Mouse (Mus musculus) ovary, adult 18-20 months (tissue): ENCODE results near the gene Kdm4c.
"Not testable (repeated sequence)": the region's sequence is repeated elsewhere in the genome, so short reads cannot be mapped to it uniquely, and the experiment has no call there.

Experiments used
- DNase-seq: peaks from one replicate; pipeline ENCODE4 v3.0.0; 2022; ENCODE audit warnings: low spot score, mixed read lengths

Gene Kdm4c

DNA sequence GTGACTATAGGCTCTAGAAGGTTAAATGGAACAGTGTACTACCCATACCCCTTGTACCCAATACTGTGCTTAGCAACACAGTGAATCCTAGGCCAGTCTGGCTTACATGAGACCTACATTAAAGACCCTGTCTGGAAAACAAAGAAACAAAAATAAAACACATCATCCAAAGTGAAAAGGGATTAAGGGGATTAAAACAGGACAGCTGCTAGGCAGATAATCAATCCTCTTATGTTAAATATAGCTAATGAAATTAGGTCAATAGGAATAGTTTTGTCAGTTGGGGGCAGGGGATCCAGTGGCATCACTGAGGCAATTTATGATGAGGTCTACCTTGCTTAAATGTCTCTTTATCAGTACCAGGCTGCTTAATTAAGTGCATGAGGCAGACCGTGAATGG, at the start of gene Kdm4c:
Gene Kdm4c (plus strand): TSS at position 322 of the 400 bp plus-strand sequence.
- DNase-seq: no peak

DNA sequence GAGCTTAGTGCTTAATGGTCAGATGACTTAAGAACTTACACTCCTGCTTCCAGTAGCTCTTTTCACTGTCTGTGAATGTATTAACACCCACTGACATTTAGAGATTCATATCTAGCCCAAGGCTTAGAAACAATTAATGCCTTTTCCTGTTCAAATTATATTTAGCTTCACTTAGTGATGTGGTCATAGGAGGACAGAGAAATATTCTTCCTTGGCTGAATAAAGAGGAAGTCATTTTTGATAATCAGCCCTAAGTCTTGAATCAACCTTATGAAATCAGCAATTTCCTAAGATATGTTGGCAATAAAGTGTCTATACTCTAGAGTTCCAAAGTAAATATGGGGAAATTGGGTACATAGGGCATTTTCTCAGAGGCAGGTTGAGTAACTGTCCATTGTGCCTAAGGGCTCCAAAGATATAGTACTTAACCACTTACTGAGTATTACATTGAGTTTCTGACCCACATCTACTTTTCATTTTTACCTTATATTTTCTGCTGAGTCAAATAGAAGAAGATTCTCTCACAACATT, 41.0 kb upstream of the Kdm4c start:
- DNase-seq: no peak

DNA sequence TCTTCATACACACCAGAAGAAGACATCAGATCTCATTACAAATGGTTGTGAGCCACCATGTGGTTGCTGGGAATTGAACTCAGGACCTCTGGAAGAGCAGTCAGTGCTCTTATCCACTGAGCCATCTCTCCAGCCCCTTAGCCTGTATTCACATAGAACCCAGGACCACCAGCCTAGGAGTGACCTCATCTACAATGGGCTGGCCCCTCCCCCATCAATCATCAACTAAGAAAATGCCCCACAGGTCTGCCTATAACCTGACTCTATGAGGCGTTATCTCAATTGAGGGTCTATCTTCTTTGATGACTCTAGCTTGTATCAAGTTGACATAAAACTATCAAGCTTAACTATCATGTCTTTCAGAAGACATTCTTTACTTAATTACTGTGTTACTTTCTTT, 20.5 kb upstream of the Kdm4c start:
- not testable (repeated sequence) for DNase-seq

DNA sequence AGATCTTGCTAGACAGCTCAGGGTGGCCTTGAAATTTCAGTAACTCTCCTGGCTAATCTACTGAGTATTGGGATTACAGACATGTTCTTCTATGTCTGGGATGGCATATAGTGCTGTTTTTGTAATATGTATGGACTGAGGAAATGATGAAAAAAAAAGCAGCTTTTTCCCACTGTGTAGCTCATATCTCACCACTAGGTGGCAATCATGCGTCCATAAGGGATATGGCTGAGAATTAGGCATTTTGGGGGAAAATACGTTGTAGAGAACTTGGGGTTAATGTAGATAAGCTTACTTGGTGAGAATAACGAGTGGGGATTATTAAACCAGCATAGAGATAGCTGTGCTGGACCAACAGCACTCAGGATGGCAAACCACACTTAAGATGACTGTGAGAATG, 19.9 kb upstream of the Kdm4c start:
- DNase-seq: no peak

DNA sequence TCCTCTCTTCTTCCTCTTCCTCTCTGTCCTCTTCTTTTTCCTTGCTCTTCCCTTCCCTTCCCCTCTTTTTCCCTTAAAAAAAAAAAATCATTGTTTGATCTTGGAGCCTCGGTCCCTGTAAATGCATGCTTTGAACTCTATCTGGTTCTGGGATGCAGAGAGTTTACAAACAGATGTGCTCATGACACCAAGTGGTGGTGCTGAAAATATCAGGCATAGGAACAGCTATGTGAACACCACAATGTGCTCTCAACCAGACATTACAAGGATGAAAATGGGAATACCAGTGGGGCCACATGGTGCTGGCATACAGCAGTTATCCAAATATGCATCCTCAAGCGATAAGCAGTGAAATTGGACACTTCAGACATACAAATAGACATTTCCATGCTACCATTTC, 18.1 kb upstream of the Kdm4c start:
- no peak for DNase-seq

DNA sequence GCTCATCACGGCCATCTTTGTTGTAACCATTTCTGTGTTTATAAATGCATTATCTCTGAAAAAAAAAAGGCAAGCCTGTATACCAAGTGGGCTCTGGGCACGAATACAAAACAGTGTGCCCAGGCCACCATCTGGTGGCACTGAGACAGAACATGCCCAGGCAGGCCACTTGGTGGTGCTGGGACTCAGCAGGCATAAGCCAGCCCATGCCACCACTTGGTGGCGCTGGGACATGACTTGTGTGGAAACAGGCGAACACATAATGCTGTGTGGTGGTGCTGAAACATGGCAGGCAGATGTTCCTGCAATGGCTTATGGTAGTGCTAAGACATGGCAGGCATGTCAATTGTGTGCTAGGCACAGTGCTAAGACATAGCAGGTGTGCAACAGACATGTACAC, 11.3 kb upstream of the Kdm4c start:
- no peak for DNase-seq

DNA sequence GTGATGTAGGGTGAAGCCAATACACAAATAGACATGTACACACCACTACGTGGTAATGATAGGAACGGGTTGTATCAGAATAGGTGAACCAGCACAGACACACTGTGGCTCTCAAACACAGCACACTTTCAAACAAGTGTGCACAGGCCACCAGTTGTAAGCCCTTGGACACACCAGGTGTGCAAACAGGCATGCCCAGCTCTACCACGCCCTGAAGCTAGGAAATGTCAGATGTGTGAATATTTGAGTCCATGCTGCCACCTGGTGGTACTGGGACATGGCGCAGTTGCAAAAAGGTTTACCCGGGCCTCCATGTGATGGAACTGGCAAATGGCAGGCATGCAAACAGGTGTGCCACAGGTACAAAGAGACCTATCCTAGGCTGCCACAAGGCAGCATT, 10.9 kb upstream of the Kdm4c start:
- DNase-seq: no peak

DNA sequence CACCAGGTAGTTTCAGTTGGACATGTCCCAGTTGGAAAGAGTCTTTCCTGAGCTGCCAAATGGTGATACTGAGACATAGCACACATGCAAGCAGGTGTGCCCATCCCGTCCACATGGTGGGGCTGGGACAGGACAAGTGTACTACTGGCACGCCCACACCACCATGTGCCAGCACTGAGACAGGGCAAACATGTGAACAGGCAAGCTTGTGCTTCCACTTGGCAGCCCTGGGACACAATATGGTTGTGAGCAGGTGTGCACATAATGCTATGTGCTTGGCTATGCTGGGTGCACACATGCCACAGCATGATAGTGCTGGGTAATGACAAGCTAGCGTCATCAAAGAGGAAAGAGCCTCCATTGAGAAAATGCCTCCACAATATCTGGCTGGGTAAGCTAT, 8.8 kb upstream of the Kdm4c start:
- no peak for DNase-seq

DNA sequence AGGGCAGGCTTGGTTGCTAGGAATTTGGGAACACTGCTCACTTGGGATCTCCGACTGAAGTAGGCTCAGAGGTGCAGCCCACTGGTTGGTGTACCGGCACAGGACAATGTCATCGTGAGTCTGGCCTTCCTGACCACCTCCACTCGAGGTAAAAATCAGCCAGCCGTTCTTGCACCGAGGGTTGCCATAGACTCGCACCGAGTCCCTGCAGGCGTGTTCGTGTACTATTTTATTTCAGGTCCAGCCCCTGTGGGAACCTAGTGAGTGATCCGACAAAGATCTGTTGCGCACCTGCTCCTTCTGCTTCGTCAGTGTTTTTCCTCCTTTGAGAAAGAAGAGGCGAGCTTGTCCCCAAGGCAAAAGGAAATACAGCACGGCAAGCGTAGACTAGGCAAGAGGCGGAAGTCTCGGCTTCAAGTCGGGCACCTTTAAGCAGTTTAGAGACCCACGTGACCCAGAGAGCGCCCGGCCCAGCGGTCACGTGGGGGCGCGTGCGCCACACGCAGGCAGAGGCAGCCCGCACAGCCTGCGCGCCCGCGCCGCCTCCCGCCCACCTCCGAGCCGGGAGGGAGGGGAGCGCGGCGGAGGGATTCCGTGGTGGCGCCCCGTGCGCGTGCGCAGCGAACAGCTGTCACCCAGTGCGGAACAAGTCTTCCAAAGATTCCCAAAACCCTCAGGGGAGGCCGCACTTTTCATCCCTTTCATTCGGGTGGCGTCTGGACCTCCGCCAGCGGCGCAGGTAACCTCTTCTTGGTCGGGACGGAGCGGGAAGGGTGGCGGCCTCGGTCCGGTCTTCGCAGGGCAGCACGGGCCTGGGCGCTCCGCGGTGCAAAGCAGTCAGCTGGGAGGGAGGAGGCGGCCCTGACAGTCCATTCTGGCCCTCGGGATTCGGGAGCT, 9.3 kb downstream of the Kdm4c start:
- peak; percentile 95 for DNase-seq

DNA sequence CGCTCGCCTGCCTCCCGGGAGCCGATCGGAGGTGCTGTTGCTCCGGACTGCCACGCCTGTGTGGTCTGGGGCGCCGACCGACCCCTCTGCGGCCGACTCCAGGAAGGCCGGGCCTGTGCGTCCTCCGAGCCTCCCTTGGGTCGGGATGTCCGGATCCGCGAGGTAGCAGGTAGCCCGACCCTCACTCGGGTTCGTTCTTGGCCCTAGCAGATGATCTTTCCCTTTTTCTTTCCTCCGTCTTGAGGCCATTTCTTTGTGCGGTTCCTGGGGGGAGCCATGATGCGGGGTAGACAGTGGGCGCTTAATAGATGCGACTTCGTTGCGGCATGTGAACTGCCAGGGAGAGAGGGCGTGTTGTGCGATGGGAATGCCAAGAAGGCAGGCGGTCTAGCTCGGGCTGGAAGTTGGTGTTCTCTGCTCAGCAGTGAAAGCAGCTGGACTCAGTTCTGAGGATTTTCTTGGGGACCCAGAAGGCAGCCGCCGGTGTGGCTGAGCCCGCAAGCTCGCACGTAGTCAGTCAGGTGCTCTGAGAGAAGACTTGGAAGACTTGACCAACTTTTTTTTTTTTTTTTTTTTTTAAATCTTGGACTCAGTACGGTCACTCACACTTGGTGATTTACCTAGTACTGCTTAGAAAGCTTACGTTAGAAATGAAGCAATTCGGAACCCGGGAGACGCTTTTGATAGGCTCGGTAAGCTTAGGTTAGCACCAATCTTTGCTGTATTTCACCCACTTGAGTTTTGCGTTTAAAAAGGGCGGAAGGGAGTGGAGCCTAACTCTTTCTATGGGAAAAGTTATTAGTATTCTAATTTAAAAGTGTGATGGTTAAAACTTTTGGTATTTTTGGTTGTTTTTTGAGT, 10.2 kb downstream of the Kdm4c start:
- peak; percentile 11 for DNase-seq

DNA sequence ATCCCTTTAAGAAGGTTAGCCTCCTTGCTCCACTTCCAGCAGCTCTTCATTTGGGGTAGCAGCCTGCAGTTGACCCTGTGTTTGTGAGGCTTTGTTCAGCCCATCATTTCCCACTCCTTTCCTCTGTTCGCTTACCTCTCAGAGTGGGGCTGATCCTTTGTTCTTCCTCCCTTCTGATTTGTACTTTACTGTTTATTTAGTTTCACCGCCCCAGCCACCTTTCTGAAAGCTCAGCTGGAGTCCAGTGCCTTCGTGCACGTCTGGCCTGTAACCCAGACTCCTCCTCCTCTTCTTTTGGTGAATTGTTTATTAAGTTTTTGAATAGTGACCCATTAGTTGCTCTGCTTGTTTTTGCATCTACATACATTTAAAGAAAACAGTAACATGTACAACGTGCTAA, 15.6 kb downstream of the Kdm4c start:
- DNase-seq: no peak

DNA sequence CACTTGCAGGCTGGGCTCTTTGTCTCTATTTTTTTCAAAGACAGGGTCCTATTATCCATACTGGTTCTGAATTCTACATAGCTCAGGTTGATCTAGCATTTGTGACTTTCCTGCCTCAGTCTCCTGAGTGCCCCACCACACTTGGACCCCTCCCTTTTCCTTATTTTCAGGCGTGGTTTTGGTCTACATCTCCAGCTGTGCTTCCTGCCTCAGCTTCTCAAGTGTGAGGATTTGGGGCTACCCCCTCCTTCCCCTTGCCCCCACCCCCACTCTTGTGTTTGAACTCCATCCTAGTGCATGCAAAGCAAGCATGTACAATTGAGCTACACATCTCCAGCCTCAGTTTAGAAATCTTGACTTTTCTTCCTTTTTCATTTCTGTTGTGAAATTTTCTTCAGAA, 16.2 kb downstream of the Kdm4c start:
- no peak for DNase-seq

DNA sequence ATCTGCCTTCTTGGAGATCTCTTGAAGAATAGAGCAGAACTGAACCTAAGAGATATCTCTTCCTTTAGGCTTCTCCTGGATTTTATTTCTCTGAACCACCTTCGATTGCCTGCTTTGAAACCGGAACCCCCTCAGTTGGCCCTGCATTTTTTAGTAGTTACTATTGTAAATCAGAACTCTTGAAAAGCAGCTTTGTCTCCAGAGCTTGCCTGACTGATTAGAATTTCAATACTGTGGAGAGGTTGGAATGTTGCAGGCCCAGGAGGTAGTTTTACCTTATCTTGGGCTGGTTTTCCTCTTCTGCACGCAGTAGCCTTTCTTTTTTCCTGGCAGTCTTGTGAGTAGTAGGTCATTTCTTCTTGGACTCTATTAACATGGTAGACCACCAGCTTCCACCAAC, 17.0 kb downstream of the Kdm4c start:
- no peak for DNase-seq

DNA sequence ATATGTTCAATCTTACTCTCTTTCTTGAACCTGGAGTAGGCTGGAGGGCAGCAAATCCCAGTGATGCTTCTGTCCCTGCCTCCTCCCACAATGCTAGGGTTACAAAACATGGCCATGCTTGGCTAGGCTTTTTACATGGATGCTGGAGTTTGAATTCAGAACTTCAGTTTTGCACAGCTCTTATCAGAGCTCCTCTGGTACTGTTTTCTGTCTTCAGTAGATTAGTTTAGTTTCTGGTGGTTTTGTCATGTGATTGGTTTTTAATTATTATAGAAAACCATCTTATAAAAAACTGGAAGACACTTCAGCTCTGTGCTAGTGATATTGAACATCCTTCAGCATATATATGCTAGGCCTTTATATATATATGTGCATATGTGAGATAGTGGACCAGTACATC, 19.6 kb downstream of the Kdm4c start:
- no peak for DNase-seq

DNA sequence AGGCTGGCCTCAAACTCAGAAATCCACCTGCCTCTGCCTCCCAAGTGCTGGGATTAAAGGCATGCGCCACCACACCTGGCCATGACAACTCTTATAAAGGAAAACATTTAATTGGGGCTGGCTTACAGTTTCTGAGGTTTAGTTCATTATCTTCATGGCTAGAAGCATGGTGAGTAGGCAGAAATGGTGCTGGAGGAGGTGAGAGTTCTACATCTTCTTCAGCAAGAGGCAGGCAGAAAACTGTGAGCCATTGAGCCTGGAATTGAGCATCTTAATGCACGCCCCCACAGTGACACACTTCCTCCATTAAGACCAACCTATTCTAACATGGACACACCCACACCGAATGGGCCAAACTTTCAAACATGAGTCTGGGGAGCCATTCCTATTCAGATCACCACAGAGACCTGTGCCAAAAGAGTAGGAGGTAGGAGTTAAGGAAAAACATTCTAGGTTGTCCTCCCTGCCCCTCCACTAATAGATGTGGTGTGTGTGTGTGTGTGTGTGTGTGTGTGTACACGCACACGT, 22.2 kb downstream of the Kdm4c start:
- DNase-seq: no peak

DNA sequence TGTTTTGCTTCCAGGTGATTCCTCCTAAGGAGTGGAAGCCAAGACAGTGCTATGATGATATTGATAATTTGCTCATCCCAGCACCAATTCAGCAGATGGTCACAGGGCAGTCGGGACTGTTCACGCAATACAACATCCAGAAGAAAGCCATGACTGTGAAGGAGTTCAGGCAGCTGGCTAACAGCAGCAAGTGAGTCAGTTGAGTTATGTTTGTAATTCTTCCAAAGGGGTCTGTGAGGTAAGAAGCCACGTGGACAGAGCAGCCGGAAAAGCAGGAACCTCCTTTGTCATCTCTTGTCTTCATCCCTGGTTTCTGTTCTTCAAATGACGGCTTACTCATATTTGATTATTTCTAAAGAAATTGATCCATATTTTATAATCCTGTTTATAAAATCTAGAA, 28.9 kb downstream of the Kdm4c start:
- DNase-seq: no peak

DNA sequence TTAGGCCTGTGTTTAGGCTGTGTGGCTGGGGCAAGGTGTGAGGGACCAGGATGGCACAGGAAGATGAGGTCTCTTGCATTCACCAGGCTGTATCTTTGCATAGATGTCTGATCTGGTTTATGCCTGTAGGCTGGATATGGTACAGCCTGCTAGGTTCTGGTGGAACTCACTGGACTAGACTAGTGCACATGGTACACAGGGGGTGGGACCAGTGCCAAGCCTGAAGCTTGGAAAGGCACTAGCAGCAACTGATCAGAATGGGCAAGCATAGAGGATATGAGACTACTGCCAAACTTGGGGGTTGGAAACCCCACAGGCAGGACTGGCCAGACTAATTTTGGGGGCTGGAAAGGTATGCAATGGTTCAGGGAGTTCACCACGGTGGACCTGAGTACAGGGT, 35.2 kb downstream of the Kdm4c start:
- DNase-seq: no peak

DNA sequence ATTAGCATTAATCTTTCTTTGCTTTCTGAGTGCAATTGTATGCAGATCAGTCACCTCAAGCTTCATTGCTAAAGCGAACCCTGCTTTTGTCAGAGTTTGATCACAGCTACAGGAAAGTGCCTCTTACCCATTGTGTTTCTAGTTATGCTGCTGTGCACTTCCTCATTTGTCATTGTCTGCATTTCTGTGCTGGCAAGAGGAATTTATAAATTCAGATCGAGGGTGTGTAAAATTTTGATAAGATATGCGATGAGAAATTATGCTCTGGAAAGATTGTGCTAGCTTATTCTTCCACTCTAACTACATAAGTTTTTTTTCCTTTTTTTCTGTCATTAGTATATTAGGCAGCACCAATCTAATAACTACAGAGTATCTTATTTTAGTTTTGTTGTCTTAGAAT, 37.9 kb downstream of the Kdm4c start:
- no peak for DNase-seq

DNA sequence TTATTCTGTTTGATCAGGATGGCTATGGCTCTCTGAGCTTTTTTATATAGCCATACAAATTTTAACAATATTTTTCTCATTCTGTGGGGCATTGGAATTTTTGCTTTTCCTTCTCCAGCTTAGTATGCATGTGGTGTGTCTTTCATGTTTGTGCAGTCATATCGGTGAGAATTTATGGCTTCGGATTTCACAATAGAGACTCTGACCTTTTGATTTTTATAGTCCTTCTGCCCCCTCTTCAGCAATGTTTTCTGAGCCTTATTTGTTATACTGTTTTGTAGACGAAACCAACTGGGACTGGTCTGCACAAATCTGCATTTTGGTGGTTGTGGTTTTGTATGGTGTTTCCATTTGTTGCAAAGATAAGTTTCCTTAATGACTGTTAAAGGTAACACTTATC, 45.6 kb downstream of the Kdm4c start:
- no peak for DNase-seq

DNA sequence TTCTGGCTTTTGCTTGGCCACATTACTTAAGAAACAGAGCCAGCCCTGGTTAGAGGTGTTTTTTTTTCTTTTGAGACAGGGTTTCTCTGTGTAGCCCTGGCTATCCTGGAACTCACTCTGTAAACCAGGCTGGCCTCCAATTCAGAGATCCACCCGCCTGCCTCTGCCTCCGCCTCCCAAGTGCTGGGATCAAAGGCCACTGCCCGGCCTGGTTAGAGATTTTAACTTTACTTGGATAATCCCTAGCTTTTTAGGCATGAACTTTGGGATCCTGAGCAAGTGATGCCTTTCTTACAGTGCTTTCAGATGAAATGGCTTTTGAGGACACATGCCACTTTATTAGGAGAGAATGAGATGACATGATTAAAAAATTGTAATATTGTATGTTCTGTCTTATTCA, 52.4 kb downstream of the Kdm4c start:
- DNase-seq: no peak

DNA sequence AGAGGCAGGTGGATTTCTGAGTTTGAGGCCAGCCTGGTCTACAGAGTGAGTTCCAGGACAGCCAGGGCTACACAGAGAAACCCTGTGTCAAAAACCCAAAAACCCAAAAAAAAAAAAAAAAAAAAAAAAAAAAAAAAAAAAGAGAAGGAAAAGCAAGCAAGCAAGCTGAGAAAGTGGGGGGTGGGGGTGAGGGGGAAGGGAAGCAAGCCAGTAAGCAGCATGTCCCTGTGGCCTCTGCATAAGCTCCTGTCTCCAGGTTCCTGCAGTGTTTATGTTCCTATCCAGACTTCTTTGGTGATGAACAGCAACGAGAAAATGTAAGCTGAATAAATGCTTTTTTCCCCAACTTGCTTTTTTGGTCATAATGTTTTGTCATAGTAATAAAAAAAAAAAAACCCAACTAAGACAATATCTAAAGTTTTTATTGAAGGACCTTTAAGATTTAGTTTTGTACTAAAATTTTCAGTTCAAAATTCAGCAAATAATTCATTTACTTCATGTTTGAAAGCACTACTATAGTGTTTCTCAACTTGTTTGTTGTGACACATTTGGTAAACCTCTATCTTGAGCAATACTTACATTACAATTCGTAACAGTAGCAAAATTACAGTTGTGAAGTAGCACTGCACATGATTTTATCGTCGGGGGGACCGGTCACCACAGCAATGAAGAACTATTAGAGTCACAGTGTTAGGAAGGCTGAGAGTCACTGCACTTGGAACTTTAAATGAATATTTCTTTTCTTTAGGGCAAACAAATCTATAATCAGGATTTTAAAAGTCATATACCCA, 63.2 kb downstream of the Kdm4c start:
- DNase-seq: no peak

DNA sequence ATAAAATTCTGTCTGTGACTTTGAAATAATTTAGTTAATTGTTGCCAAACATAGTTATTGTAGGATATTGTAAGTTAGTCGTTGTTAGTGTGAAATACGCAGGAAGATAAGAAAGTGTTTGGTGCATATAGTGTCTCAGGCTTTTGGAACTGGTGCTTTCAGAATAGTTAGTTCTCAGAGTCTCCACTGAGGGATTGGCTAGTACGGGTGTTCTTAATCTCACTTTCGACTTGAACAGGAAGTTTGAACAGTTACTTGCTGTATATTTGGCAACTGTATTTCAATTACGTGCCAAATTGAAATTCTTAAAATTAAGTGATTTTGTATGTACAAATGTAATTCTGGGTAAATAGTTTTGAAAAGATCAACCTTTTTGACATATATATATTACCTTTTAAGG, 68.8 kb downstream of the Kdm4c start:
- no peak for DNase-seq
